Mouse (Mus musculus): ENCODE measurements at regions not wholly inside any gene's neighbourhood (a gene's known extent, or its start where the extent isn't known, plus 50 kb on each side); places are given as distances from the start of the nearest gene placed in this dataset.

- no peaks in the 10 kb centered on the region for H3K4me1 ChIP-seq (ENCODE audit: control insufficient read depth, insufficient read depth, low read length)
- no peaks in the 10 kb centered on the region for H3K27me3 ChIP-seq (ENCODE audit: control insufficient read depth, insufficient read depth, low read length)
- TF ChIP-seq CTCF (IDR thresholded peaks at IDR 0.05; ENCODE audit: control insufficient read depth, insufficient read depth, insufficient replicate concordance, low read depth, low read length) (no peak), POLR2A (IDR thresholded peaks at IDR 0.05; ENCODE audit: control insufficient read depth, low read depth, low read length) (no peak)
- H3K36me3 ChIP-seq (ENCODE audit: control insufficient read depth, insufficient read depth, low read length): no peaks in the 10 kb centered on the region
- no peak overlapping the region for H3K4me3 ChIP-seq (ENCODE audit: control insufficient read depth, low read depth, low read length)
- no peak overlapping the region for H3K27ac ChIP-seq (ENCODE audit: control insufficient read depth, insufficient read depth, low read depth, low read length)
Observed at GRCm38 (mm10) chr4:34105251-34105650, 55.3 kb upstream of the Spaca1 start.

- H3K27me3 ChIP-seq (ENCODE audit: control insufficient read depth, insufficient read depth, low read length): no peaks in the 10 kb centered on the region
- no peak overlapping the region for H3K27ac ChIP-seq (ENCODE audit: control insufficient read depth, insufficient read depth, low read depth, low read length)
- TF ChIP-seq CTCF (IDR thresholded peaks at IDR 0.05; ENCODE audit: control insufficient read depth, insufficient read depth, insufficient replicate concordance, low read depth, low read length): no peak
- TF ChIP-seq POLR2A (IDR thresholded peaks at IDR 0.05; ENCODE audit: control insufficient read depth, low read depth, low read length): no peak
- no peaks in the 10 kb centered on the region for H3K4me1 ChIP-seq (ENCODE audit: control insufficient read depth, insufficient read depth, low read length)
- H3K36me3 ChIP-seq (ENCODE audit: control insufficient read depth, insufficient read depth, low read length): no peaks in the 10 kb centered on the region
- H3K4me3 ChIP-seq (ENCODE audit: control insufficient read depth, low read depth, low read length): no peak overlapping the region
Observed at GRCm38 (mm10) chr4:34114323-34114722, 64.3 kb upstream of the Spaca1 start.

DNA sequence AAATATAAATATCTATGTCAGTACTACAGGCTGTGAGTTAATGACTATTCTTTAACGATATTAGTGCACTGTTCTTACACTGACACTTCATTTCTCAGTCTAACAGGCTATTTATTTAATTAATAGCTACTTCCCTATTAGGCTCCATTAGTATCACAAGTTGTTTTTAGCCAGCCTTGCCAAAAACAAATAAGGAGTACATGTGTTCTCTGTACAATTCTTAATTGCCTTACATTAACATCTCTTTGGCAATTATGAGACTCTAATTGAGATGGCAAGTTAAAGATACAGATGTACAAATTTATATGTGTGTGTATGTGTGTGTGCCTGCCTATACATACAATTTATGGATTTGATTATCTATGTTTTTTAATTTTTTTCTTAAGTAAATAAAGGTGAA, 67.1 kb upstream of the Spaca1 start:
- H3K4me1 ChIP-seq (ENCODE audit: control insufficient read depth, insufficient read depth, low read length): no peaks in the 10 kb centered on the region
- H3K4me3 ChIP-seq (ENCODE audit: control insufficient read depth, low read depth, low read length): no peak overlapping the region
- H3K27ac ChIP-seq (ENCODE audit: control insufficient read depth, insufficient read depth, low read depth, low read length): no peak overlapping the region
- no peaks in the 10 kb centered on the region for H3K36me3 ChIP-seq (ENCODE audit: control insufficient read depth, insufficient read depth, low read length)
- H3K27me3 ChIP-seq (ENCODE audit: control insufficient read depth, insufficient read depth, low read length): no peaks in the 10 kb centered on the region
- TF ChIP-seq POLR2A (IDR thresholded peaks at IDR 0.05; ENCODE audit: control insufficient read depth, low read depth, low read length) (no peak), CTCF (IDR thresholded peaks at IDR 0.05; ENCODE audit: control insufficient read depth, insufficient read depth, insufficient replicate concordance, low read depth, low read length) (no peak)

GRCm38 (mm10) chr4:34122959-34123520, 73.0 kb upstream of the Spaca1 start:
- TF ChIP-seq POLR2A (IDR thresholded peaks at IDR 0.05; ENCODE audit: control insufficient read depth, low read depth, low read length) (no peak), CTCF (IDR thresholded peaks at IDR 0.05; ENCODE audit: control insufficient read depth, insufficient read depth, insufficient replicate concordance, low read depth, low read length) (no peak)
- Histone ChIP-seq H3K27ac (ENCODE audit: control insufficient read depth, insufficient read depth, low read depth, low read length) (no peak overlapping the region), H3K4me3 (ENCODE audit: control insufficient read depth, low read depth, low read length) (no peak overlapping the region), H3K4me1 (ENCODE audit: control insufficient read depth, insufficient read depth, low read length) (no peaks in the 10 kb centered on the region), H3K36me3 (ENCODE audit: control insufficient read depth, insufficient read depth, low read length) (no peaks in the 10 kb centered on the region), H3K27me3 (ENCODE audit: control insufficient read depth, insufficient read depth, low read length) (no peaks in the 10 kb centered on the region)

DNA sequence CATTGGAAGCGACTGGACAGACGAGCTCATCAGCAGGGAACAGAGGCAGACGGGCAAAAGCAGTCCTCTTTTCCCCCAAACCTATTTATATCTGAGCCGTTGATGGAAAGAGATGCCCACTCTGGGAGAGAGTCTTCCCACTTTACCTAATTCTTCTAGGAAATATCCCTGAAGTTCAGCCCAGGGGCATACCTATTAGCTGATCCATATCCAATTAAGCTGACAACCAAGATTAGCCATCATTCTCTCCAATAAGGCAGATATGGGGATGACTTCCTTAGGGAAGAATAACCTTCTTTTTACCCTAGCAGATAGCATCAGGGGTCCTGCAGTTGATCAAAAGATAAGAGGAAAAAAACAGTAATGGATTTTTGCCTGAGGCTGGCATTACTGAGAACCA, 78.2 kb upstream of the Spaca1 start:
- no peaks in the 10 kb centered on the region for H3K36me3 ChIP-seq (ENCODE audit: control insufficient read depth, insufficient read depth, low read length)
- TF ChIP-seq POLR2A (IDR thresholded peaks at IDR 0.05; ENCODE audit: control insufficient read depth, low read depth, low read length): no peak
- no peak for TF ChIP-seq CTCF (IDR thresholded peaks at IDR 0.05; ENCODE audit: control insufficient read depth, insufficient read depth, insufficient replicate concordance, low read depth, low read length)
- no peak overlapping the region for H3K27ac ChIP-seq (ENCODE audit: control insufficient read depth, insufficient read depth, low read depth, low read length)
- H3K4me1 ChIP-seq (ENCODE audit: control insufficient read depth, insufficient read depth, low read length): no peaks in the 10 kb centered on the region
- no peaks in the 10 kb centered on the region for H3K27me3 ChIP-seq (ENCODE audit: control insufficient read depth, insufficient read depth, low read length)
- H3K4me3 ChIP-seq (ENCODE audit: control insufficient read depth, low read depth, low read length): no peak overlapping the region

DNA sequence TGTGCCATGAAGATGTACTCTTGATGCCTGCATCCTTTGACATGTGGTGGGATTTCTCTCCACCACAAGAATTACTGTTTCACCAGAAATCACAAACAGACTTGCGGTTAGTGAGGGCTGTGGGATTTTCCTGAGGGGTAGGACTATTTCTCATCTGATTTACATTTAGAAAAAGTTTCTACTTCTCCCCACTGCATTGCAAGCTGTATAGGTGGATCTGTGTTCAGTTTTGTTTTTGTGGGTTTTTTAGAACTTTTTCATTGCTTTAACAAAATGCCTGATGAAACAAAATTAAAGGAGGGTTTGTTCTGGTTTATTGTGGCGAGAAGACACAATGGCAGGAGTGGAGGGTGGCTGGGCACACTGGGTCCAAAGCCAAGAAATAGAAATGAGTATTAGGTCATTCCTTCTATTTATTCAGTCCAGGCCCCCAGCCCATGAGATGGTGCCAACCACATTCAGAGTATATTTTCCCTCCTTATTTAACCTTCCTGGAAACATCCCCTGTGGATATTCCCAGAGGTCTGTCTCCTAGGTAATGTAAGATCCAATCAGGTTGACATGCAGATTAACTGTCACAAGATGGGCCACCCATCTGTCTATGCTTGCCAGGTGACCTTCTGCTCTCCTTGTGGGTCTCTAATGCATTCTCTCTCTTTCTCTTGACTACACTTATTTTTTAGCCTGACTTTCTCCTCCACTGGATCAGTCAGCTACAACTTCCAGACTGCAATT, 96.3 kb upstream of the Spaca1 start:
- Histone ChIP-seq H3K27me3 (ENCODE audit: control insufficient read depth, insufficient read depth, low read length) (no peaks in the 10 kb centered on the region), H3K4me1 (ENCODE audit: control insufficient read depth, insufficient read depth, low read length) (no peaks in the 10 kb centered on the region), H3K36me3 (ENCODE audit: control insufficient read depth, insufficient read depth, low read length) (no peaks in the 10 kb centered on the region), H3K27ac (ENCODE audit: control insufficient read depth, insufficient read depth, low read depth, low read length) (no peak overlapping the region), H3K4me3 (ENCODE audit: control insufficient read depth, low read depth, low read length) (no peak overlapping the region)
- no peak for TF ChIP-seq POLR2A (IDR thresholded peaks at IDR 0.05; ENCODE audit: control insufficient read depth, low read depth, low read length)
- TF ChIP-seq CTCF (IDR thresholded peaks at IDR 0.05; ENCODE audit: control insufficient read depth, insufficient read depth, insufficient replicate concordance, low read depth, low read length): no peak

DNA sequence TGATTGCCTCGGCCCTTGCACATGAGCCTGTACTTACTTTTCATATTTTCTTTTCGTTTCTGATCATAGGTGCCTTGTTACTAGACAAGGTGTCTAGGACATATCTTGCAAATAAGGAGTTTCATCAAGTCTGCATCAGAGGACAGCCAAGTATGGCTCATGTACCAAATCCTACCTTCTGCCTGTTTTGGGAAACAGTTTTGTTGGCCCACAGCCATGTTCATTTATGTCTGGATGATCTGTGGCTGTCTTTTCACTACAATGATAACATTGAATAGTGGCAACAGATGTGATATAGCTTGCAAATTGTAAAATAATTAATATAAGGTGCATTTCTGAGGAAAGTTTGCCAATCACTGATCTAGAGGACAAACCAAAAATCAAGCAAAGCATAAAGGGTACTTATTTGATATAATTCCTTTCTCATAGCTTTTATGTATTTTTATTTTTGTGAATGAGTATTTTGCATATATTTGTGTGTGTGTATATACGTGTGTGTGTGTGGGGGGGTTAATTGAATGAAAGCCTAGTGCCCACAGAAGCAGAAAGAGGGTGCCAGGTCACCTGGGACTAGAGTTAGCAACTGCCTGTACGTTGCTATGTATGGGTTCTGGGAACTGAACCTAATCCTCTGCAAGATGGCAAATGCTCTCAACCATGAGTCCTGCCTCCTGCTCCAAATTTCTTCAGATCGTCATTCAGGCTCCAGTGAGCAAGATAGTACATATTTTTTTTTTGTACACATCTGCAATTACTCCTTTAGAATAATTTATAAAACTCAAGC, 99.2 kb upstream of the Spaca1 start:
- Histone ChIP-seq H3K27ac (ENCODE audit: control insufficient read depth, insufficient read depth, low read depth, low read length) (no peak overlapping the region), H3K4me3 (ENCODE audit: control insufficient read depth, low read depth, low read length) (no peak overlapping the region), H3K27me3 (ENCODE audit: control insufficient read depth, insufficient read depth, low read length) (no peaks in the 10 kb centered on the region), H3K4me1 (ENCODE audit: control insufficient read depth, insufficient read depth, low read length) (no peaks in the 10 kb centered on the region), H3K36me3 (ENCODE audit: control insufficient read depth, insufficient read depth, low read length) (no peaks in the 10 kb centered on the region)
- no peak for TF ChIP-seq CTCF (IDR thresholded peaks at IDR 0.05; ENCODE audit: control insufficient read depth, insufficient read depth, insufficient replicate concordance, low read depth, low read length)
- TF ChIP-seq POLR2A (IDR thresholded peaks at IDR 0.05; ENCODE audit: control insufficient read depth, low read depth, low read length): no peak

Data from testis, adult 2 months (tissue).